Mouse (Mus musculus) monocyte, adult 2 months (primary cell): ENCODE data around the gene Atp2b4.
A peak's percentile ranks its signal among the peaks of the same experiment; 100 is the strongest.
"Not testable (repeated sequence)": the region's sequence is repeated elsewhere in the genome, so short reads cannot be mapped to it uniquely, and the experiment has no call there.

ENCODE experiments used
- DNase-seq, 2 experiments: peaks; one replicate each; pipeline ENCODE4 v3.0.0; 2022; ENCODE audit warnings: low spot score in 2 of 2, low read depth in 1 of 2

Atp2b4 gene

GRCm38 (mm10) chr1:133697935-133698620 lies 102.8 kb downstream of the Atp2b4 start:
- no peak for DNase-seq

GRCm38 (mm10) chr1:133695901-133696300 lies 104.9 kb downstream of the Atp2b4 start:
- no peak for DNase-seq

- no peak for DNase-seq
Observed at GRCm38 (mm10) chr1:133694876-133695275, 106.0 kb downstream of the Atp2b4 start.

- no peak for DNase-seq
Observed at GRCm38 (mm10) chr1:133694301-133694700, 106.5 kb downstream of the Atp2b4 start.

GRCm38 (mm10) chr1:133693536-133694114 lies 107.2 kb downstream of the Atp2b4 start:
- DNase-seq: no peak

GRCm38 (mm10) chr1:133692195-133692594 lies 108.6 kb downstream of the Atp2b4 start:
- no peak for DNase-seq

GRCm38 (mm10) chr1:133691046-133691445 lies 109.8 kb downstream of the Atp2b4 start:
- no peak for DNase-seq

GRCm38 (mm10) chr1:133689897-133690296 lies 110.9 kb downstream of the Atp2b4 start, which contains the start of gene Lax1:
Gene Lax1, minus strand, starts transcription at chr1:133690108.
- DNase-seq: no peak

GRCm38 (mm10) chr1:133688301-133688700 lies 112.5 kb downstream of the Atp2b4 start:
- DNase-seq: no peak

GRCm38 (mm10) chr1:133685749-133686519 lies 114.9 kb downstream of the Atp2b4 start:
- DNase-seq: no peak

GRCm38 (mm10) chr1:133671801-133672200 lies 129.0 kb downstream of the Atp2b4 start:
- DNase-seq: no peak

- no peak for DNase-seq
Observed at GRCm38 (mm10) chr1:133671266-133671665, 129.6 kb downstream of the Atp2b4 start.

GRCm38 (mm10) chr1:133670776-133671175 lies 130.1 kb downstream of the Atp2b4 start:
- DNase-seq: no peak

GRCm38 (mm10) chr1:133670190-133670589 lies 130.7 kb downstream of the Atp2b4 start:
- DNase-seq: no peak

GRCm38 (mm10) chr1:133668618-133669017 lies 132.2 kb downstream of the Atp2b4 start:
- no peak for DNase-seq

- no peak for DNase-seq
Observed at GRCm38 (mm10) chr1:133667721-133668120, 133.1 kb downstream of the Atp2b4 start.

- not testable (repeated sequence) for DNase-seq
Observed at GRCm38 (mm10) chr1:133665713-133666112, 135.1 kb downstream of the Atp2b4 start.

- DNase-seq: no peak
Observed at GRCm38 (mm10) chr1:133664203-133664970, 136.5 kb downstream of the Atp2b4 start.

- DNase-seq: no peak
Observed at GRCm38 (mm10) chr1:133663427-133663826, 137.4 kb downstream of the Atp2b4 start.

- DNase-seq: no peak
Observed at GRCm38 (mm10) chr1:133662941-133663340, 137.9 kb downstream of the Atp2b4 start.

- DNase-seq: peak; percentile 84
Observed at GRCm38 (mm10) chr1:133661203-133661933, 139.5 kb downstream of the Atp2b4 start, which contains the start of gene Gm38394. Gene Gm38394, minus strand, starts transcription at chr1:133661318.
